Mouse (Mus musculus) activated CD4-positive, CD25-positive, alpha-beta regulatory T cell, adult 4 months (primary cell): Measurements from ENCODE around the gene Tsen54. TPM values are rescaled to one million over a fixed set of nuclear protein-coding genes. Genes with fewer than 3 reads are reported as not detected.

Experiments
- ATAC-seq: one replicate; pipeline ENCODE4 v1.8.0; 2017
- polyA plus RNA-seq, 2 experiments: library from polyadenylated mRNA; unstranded; fragments of 100-300 nt; shearing (Covaris generic); gene quantifications; one replicate each; pipeline ENCODE4 v1.2.1; 2017

Tsen54 gene
- polyA plus RNA-seq: 10 to 100 TPM in 1 of 2 experiments, 1 to 10 TPM in 1; 8.9 to 11.9 TPM

DNA sequence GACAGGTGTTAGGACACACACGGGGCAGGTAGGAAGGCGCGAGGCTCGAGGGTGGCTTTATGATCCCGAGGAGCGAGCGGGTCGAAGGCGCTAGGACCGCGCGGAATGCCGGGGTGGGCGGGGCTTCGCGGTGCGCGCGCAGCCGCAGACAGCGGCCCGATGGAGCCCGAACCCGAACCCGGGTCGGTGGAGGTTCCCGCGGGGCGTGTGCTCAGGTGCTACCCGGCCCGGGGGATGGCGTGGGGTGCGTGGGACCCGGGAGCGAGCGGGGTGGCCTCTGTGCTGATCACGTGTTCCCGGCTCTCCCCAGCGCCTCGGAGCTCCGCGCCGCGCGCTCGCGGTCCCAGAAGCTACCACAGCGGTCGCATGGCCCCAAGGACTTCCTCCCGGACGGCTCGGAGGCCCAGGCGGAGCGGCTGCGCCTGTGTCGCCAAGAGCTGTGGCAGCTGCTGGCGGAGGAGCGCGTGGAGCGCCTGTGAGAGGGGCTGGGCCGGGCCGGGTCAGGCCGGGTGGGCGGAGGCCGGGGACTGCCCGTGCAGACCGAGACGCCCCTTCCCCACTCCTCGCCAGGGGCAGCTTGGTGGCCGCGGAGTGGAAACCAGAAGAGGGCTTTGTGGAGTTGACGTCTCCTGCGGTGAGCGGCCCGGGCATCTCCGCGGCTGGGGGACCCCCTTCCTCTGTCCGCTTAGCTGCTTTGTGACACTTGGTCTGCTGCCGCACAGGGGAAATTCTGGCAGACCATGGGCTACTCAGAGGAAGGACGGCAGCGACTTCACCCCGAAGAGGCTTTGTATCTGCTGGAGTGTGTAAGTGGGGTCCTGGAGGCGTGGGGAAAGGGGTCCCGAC, at the start of gene Tsen54:
Tsen54 (plus strand) TSS at position 120 of the 846 bp plus-strand sequence.
- ATAC-seq: peak; percentile 60

DNA sequence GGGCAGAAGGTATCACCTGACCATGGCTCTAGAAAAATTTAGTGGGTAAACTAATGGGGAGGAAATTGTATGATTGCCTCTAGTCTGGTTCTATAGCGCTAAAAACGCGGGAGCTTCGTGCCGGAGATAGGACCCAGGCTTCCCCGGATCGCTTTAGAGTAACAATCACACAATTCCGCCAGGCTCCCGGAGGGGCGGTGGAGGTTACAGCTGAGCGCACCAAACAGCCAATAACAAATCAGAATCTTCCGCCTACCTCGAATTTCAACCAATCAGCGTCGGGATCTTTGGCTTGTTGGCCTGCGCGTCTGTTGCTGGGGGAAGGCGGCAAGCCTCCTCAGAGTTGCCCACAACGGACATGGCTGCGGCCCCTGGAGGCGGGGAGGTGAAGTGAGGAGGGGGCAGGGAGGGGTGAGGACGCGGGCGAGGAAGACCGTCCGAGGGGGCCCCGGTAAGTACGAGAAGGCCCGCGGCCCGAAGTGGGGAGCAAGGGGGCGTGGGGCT, 49.4 kb upstream of the Tsen54 start, which contains the start of gene Tmem94:
Tmem94 (plus strand) TSS at position 331 of the 504 bp plus-strand sequence.
- peak; percentile 86 for ATAC-seq

DNA sequence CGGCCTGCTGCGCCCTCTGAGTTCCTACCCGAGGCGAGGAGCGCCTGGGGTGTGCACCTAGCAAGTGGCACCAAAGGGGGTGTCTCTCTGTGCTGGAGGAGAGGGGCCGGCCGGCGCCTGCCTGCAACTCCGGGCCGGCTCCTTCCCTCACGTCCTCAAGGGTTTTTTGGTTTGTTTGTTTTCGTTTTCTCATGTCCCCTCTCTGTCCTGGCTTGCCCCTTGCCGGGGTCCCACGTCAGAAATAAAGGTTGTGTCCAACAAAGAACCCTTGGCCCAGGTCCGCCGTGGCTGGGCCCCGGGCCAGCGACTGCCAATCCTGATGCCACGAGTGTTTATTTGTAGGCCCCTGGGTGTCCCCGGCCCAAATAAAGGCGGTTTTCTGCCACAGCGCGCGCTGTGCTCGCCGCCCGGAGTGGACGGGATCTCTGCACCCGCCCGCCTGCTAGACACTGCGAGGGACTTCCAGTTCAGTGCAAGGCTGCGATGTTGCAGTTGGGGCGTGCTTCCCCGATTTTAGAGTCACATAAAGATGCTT, 48.9 kb upstream of the Tsen54 start:
- ATAC-seq: peak; percentile 55

DNA sequence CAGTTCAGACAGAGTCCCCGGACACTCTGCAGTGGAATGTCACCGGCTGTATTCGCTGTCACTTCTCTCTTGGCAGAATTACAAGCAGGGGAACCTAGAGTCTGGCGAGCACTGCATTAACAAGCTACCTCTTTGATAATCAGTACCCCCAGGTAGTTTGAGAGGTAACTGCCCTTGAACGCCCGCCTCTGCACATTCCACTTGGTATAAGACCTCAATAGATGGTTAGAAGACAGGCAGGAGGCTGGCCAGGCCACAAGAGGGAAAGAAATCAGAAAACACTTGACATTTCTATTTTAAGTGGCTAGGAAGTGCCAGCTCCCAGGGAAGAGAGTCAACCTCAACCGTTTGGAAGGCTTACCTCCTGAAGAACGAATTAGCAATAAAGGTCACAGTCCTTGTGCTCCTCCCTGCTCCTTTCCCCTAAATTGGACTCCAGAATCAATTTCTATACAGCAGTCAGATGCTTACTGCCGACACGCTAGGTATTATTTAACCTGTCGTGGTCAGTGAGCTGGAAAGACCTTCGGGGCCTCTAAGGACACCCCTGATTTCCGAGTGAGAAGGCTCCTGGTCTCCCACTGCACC, 48.1 kb upstream of the Tsen54 start:
- ATAC-seq: no peak

DNA sequence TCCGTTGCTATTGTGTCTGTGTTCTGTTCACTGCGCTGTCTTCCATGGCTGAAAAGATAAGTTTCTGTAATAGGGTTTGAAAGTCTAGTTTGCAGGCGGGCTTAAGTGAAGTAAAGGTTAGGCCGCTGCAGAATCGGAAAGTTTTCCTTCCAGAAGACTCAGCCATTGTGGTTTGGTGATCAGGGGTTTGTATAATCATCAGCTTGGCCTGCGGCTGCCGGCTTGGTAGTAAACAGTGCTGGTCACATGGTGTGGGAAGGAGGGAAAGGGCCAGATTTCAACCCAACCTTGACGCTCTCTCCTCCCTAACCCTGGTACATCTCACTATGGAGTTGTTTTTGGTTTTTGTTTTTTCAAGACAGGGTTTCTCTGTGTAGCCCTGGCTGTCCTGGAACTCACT, 47.5 kb upstream of the Tsen54 start:
- no peak for ATAC-seq

DNA sequence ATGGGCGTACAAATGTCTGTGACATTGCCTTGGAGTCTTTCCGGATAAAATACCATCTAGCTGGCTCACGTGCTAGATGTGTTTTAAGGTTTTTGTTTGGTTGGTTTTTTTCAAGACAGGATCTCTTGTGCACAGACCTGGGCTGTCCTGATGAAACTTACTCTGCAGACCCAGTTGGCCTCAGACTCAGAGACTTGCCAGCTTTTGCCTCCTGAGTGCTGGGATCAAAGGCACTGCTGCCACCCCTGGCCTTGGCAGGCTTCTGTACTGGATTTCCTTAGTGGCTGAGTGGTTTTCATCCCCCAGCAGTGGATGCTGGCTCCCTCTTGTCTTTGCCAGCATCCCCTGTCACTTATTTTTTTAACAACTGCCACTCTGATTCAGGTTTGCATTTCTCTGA, 45.6 kb upstream of the Tsen54 start:
- ATAC-seq: no peak

DNA sequence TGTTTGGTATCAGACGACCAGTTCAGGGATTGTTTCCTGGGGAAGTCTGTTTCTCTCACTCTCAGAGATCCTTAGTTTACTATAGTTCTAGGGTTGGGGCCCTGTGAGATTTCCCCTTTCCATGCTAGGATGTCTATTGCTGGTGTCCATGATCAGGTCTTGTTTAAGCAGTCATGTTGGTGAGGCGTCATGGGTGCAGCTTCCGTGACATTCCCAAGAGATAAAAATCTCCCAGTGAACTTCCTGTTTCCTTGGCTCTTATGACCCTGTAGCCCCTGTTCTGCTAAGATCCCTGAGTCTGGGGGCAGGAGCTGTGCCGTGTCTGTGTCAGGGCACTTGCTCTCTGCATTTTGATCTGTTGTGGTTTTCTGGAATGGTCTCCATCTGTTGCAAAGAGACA, 39.9 kb upstream of the Tsen54 start:
- no peak for ATAC-seq

DNA sequence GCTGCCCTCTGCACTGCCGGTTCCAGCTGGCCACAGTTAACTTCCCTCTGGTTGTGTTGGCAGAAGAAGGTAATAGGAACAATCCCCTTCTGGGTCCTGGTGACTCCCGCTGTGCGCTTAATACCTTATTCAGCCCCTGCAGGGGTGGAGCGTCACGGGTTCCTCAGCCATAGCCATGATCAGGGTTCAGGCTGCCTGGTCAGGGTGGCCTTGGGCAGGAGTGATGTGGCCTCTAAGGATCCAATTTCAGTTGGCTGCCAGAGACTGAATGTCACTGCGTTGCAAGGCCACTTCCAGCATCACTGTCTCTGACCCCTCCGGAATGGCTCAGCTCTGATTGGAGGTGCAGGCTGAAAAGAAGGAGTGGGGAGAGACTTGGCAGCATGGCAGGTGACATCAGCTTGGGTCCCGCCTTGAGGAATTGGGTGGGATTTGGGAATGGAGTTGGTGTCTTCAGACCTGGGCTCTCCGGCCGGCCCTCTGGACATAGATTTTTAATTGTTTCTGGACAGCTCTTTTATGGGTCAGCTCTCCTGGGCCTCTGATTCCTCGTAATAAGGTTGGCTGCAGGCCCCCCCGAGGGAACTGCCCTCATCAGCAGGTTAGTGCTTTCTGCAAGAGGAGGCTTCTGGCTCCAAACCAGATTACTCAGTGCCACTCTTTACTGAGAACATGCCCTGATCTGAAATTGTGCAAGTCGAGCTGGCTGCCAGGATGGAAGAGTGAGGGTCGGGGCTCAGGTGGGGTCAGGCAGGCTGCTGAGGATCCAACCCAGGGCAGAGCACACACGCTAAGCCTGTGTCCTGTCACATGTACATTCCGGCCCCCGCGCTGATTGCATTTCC, 38.5 kb upstream of the Tsen54 start:
- no peak for ATAC-seq

DNA sequence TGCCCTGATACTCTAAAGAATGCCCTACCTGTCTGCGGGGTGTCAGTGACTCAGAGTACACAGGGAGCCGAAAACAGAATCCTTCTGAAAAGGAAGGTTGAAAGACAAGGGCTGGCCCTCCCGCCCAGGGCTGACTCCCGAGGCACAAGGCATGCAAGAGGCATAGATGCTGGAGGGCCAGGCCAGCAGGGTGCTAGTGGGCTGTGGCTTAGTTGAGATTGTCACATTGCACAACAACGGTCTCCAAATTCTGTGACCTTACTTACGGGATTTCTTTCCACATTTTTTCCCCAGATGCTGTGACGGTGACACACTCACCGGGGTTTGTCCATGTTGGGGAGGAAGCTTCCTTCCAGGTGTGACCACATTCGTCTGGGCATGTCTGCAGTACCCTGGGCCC, 37.6 kb upstream of the Tsen54 start:
- no peak for ATAC-seq

DNA sequence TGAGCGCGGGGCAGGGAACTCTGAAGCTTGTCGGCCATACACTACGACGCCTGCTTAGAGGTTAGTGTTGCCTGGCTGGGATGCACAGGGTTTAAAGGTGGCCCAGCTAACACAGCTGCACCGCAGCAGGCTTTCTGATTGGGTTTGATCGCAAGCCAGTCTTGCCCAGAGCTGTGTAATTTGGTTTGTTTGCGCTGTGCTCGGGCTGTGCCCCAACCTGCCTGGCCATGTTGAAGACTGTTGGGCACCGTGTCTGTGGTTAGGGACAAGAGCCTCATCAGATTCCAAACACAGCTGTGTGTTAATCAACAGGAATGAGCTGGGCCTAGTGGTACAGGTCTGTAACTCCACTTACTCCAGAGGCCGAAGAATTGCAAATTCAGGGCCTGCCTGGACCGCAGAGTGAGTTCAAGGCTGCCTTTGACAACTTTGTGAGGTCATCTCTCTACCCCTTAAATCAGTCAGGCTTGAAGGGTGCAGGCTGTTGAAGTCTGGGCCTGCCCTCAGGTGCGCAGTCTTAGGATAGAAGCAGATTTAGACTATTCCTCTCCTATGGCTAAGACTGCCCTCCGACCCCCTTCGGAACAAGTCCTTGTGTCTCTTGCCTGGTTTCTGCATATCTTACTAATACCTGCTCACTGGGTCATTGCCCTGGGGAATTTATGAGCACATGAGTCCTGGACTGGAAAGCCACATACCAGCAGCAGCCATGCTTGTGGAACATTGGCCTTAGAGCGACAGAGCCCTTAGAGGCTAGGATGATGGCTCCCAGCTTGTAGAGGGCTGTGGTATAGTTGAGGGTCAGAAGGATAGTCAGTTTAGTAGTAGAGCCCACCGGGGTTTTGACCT, 36.8 kb upstream of the Tsen54 start:
- no peak for ATAC-seq

DNA sequence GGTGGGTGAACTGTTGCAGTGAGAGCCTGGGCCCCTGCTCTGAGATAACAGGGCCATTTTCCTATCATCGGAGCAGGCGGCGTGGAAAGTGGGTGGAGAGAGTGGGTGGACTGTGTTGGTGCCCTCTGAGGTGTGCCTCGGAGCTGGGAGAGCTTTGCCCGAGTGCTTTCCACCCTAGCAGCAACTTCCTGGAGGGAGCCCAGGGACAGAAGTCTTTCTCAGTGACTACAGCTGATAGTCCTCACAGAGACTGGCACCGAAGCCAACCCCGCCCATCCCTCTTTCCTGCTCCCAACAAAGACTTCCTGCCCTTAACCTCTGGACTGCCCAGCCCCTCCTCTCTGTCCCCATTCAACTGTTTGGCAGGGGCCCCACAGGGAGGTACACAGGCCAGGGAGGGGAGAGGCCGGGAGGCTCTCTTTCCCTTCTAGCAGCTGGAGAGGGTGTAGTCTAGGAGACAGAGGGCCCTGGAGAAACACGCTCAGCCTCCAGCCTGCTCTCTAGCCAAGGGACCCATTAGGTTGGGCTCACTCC, 35.4 kb upstream of the Tsen54 start:
- no peak for ATAC-seq

DNA sequence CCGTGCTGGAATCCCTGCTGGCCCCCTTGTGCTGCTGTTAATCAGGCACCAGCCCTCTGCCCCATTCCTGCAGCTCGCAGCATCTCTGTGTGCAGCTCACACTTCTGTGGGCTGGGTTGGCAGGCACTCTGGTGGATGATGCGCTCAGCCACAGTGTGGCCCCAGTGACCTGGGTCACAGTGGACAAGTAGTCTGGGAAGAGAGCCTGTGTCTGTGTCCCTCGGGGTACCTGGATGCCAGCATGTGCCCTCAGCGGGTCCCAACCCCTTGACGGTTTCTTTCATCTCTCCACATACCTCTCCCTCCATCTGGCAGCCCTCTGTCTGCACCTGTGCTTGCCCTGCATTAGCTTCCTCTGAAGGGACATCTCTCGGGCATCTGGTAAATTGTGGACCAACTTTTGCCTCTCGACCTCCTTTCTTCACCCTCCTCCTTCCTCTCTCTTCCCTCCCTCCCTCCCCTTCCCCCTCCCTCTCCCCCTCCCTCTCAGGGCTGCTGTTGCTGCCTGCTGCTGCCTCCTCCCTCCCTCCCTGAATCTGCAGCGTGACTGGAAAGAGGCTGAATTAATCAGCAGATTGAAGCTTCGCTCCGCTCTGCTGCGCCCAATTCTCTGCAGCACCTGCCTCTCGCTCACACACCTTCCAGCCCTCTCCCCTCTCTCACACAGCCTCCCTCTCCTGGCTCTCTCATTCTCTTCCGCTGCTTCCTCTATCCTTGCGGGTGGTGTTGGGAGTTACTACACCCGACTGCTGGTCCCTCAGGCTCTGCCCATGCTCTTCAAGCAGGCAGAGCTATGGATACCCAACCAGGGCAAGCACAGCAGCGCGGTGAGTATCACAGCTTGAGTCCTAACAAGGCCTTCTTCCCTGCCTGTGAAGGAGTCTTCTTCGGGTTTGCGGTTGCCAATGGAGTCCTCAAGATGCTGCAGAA, 34.1 kb upstream of the Tsen54 start:
- no peak for ATAC-seq

DNA sequence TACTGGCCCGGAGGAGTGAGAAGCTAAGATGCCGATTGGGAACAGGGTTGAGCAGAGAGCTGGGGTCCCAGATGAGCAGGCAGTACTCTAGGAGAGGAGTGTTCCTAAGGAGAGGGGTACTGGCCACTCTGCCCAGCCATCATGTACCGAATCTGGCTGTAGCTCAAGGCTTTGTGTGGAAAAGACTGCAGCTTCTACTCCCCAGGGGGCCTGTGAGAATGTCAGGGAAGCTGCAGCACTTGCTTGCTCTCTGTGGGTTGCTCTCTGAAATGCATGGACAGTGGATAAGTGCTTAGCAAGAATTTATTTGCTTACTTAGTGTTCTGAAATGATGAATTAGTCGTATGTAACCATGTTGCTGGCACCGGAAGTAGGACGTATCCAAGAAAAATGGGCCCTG, 28.1 kb upstream of the Tsen54 start:
- no peak for ATAC-seq

DNA sequence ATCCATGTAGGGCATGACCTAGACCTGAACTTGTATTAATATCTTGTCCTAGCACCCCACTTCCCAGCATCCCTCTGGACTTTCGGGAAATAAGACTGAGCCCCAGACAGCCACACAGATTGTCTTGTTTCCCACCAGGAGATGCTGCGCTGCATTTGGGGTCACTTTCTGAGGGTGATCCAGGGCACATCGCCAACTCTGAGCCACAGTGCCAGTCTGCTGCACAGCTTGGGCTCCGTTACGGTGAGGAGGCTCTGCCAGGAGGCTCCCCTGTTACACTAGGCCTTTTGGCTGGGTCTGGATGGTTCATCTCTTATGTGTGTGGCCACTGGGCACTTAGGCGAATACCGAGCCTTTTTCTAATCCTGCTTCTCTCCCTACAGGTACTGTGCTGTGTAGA, 24.7 kb upstream of the Tsen54 start:
- ATAC-seq: no peak

DNA sequence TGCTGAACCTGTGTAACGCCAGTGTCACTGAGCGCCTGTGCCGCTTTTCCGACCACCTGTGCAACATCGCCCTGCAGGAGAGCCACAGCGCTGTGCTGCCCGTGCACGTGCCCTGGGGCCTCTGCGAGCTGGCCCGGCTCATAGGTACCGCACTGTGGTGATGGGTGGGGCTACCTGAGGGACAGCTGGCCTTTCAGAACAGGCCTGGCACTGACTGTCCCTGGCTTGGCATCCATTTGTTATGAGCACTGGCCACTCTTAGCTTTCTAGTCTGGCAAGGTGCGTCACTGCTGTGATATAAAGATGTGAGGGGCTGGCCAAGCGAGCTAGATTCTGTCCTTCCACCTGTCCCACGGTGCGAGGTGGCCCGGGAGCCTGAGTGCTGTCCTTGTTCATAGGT, 22.6 kb upstream of the Tsen54 start:
- no peak for ATAC-seq

DNA sequence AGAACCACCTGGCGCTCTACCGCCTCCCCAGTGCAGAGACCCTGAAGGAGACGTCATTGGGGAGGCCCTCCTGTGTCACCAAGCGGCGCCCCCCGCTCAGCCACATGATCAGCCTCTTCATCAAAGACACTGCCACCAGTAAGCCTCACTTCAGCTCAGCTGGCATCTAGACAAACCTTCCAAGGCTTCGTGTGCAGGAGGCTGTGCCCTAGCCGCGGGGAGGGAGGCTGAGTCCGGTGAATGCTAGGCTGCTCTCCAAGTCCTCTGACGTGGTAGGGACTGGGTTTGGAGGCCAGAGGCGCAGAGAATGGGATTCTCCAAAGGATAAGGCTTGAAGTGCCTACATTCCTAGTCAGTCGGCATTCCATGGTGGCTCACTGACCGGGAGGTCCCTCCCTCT, 22.2 kb upstream of the Tsen54 start:
- ATAC-seq: no peak

DNA sequence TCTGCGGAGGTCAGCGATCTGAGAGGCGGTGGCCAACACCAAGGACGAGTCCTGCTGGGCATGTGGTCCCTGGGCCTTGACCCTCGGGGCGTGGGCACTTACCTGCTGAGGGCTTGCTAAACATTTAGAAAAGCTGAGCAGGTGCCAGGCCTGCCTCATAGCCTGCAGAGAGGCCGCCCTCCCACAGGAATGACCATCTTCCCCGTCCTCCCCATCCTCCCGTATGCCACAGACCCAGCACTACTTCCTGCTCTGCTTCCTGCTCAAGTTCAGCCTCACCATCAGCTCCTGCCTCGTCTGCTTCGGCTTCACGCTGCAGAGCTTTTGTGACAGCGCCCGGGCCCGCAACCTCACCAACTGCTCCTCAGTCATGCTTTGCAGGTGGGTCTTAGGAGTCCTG, 17.6 kb upstream of the Tsen54 start:
- no peak for ATAC-seq

DNA sequence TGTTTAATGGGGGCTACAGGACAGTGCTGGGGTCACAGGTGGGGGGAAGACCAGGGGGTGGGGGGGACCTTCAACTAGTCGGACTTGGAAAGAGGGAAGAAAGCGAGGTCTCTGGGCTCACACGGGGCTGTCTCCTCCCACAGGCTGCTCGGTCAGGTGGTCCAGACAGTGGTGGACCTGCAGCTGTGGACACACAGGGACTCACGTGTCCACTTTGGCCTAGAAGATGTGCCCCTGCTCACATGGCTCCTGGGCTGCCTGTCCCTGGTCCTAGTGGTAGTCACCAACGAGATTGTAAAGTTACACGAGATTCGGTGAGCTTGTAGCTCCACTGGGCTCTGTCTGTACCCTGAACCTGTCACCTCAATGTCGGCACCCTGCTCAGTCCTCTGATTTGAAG, 16.9 kb upstream of the Tsen54 start:
- ATAC-seq: no peak

DNA sequence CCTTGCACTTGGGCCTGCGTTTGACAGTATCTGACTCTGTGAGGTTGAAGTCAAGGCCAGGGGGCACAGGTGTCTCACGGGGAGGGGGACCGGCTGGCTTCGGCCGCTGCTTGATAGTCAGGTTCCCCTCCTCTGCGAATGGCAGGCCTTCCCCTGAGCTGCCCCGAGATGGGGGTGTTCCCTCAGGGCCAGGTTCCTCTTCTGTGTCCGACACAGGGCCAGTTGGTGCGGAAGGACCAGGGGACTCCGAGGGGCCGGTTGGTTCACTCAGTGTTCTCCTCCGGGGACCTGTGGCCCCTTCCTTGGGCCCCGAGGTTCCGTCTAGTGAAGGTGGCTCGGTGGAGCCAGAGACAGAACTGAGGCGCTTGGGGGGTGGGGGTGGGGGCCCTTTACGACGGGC, 13.5 kb upstream of the Tsen54 start:
- ATAC-seq: no peak

DNA sequence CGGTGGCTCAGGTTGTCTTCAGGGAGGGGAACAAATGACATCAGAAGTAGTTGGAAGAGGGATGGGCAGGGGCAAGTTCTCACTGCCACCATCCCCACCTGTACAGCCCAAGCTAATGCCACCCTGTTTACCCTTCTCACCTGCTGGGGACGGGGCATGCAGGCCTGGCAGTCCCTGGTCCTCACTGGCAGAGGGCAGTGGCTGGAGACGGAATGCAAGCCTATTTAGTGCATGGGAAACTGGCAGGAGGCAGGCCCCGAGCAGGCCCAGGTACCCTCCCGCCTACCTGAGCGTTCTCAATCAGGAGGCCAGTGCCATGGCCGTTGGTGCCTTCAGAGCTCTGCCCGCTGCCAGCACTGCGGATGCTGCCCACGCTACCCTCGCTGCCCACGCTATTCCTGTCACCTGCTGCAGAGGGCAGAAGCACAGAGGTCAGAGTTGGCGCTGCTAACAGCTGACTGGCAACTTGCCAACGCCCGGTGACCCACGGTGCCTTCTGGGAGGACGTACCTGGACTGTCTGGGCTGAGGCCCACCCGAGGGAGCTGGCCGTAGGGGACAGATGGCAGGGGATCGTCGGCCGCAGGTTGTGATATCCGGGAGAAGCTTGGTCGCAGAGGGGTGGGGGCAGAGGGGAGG, 11.3 kb upstream of the Tsen54 start:
- ATAC-seq: no peak
